Mouse (Mus musculus): Measurements from ENCODE around the gene Mical3.

Gene Mical3

DNA sequence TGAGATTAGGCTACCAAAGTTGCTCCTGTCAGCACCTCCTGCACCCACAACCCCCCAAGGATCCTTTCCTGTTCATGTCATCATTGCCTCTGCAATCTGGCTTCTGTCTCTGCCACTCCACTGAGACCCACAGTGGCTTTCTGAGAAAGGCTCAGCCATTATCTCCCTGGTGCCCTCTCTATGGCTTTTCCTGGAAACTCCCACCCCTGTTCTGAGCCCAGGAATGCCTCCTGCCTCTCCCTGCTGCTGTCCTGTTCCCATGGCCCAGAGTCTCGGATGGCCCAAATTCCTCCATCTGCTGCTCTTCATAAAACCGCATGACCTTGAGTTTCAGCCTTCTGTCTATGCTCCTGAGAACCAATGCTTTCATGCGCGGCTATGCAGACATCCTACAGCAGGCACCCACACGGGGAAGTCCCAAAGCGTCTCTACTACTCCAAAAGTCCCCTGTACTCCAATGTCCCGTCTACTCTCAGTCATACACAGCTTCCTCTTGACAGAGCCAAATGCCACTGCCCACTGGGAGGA, 77.2 kb downstream of the Mical3 start:
- DNase-seq (ENCODE audit: low spot score in 2 of 2) = no peak

DNA sequence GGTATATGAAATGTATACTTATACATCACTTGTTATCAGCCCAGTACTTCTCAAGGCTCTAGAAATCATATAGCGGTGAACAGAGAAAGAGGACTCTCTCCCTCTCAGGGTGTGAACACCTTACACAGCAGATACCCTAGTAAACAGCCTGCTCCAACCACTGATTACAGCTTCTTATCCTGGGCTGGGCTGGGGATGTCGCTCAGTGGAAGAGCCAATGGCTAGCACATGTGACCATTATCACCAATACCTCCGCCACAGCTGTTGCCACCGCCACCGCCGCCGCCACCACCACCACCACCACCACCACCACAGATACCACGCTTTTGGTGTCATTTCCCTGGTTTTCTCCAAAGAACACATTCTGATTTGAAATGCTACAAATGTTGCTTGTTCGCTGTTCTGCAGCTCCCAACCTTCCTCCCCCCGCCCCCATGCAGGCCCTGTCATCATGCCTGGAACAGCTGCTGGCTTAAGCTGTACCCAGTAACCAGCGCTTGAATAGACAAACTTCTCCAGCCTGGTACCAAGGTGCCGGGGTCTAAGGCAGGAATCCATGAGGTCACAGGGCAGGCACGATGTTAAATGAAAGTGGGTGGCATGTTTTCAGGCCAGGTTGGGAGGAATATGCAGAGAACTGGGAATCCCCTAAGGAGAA, 78.7 kb downstream of the Mical3 start:
- DNase-seq (ENCODE audit: low spot score in 2 of 2) = no peak

DNA sequence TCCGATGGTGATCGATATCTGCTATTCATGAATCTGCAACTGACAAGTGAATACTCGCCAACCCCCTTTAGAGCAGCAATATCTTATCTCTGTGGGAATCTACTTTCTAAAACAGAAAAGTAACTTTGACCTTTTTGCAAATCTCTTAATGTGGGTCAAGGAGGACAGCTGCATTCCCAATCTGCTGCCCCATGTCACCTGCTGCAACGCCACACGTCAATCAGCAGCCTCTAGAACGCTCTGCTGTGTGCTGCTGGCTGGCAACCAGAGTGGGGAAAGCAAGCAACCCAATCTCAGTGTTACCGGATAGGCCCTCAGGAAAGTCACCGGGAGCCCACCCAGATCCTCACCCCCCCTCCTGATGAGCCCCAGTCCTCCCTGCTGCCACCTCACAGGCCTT, 79.4 kb downstream of the Mical3 start:
- no peak for DNase-seq (ENCODE audit: low spot score in 2 of 2)

DNA sequence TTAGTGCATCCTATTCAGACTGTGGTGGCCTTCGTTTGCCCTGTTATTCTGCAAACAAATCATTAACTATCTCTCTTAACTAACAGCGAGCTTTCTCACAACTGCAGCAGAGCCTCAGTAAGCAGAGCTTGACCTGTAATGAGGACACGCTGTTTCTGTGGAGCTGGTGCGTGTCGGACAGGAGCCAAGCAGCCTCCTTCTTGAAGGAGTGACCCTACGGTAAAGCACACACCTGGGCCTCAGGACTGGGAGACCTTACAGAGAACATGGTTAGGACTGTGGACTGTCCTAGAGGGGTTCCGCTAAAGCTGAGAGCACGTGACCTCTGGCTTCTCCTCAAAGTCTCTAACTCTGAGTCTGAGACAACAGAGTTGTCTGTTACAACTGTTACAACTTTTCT, 82.1 kb downstream of the Mical3 start:
- DNase-seq (ENCODE audit: low spot score in 2 of 2) = no peak

DNA sequence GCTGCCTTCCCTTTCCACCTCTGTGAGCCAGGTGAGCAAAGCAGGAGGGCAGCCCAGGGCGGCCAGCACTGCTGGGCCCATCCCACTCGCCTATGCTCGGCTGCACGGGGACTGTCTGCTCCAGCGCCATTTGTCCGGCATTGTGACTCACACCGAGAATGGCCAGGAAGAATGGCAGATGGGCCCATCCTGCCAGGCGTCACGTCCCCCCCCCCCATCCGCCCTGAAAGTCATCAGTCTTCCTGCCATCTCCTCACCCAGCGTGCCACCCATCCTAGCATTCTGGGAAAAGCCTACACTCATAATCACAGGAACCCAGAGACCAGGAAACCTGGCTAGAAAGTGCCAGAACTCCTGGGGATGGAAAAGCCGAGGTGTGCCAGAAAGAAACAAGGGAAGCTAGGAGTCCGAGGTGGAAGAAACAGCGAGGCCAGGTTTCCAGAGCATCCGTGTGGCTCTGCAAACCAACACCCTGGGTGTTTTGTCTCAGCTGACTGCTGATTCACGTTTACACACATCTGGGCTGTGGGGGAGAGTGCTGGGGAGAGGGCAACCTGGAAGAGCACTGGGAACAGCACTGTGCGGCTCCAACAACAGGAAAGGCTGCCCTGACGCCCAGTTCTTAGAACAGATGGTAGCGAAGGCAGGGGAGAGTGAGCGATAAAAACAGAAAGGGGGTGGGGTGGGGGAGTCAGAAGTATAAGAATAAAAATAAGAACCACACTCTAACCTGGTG, 85.3 kb downstream of the Mical3 start:
- DNase-seq (ENCODE audit: low spot score in 2 of 2) = no peak

DNA sequence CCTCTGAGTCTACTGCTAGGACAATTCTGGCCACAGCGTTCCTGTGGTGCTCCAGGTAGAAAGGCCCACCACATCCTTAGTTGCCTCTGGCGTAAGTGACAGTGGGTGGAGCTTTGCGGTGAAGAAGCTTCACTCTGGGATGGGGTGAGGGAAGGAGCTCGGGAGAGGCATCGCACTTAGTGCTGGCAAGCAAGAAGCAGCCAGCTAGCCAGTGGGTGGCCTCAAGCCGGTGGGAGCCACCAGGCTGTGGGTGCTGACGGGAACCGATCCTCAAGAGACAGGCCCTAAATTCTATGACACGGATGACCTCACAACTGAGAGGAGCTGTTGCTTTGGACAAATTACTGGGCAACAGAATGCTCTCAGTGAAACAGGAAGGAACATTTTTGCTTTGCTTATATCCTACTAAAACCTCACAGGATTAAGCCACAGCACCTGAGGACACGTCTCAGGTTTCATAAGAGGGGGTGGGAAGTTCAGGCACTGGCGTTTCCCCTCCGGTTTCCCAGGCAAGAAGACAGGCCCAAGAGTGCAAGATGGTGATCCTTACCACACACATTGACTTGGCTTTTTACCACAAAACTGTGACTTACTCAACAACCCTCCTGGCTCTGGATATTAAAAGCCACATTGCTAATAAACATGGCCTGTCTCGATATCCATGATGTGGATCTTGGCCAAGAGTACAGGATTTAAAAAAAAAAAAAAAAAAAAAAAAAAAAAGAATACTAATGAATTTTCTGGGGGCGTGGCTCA, 87.2 kb downstream of the Mical3 start:
- no peak for DNase-seq (ENCODE audit: low spot score in 2 of 2)

DNA sequence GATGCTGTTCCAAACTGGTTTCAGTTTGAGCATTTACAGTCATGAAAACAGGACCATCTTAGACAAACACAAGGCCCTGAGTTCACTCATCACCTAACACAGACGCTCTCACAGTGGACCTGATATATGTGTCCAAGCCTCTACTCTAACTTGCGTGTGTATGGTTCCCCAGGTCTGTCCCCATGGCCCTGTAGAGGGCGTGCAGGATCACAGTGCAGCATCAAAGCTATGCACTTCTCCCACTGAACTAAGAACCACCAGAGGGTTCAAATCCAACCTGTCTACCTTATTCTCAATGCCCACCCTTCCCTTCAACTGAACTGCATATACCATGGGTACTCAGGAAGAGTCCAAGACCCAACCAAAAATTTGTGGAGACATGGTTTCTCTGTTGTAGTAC, 91.1 kb downstream of the Mical3 start:
- no peak for DNase-seq (ENCODE audit: low spot score in 2 of 2)

DNA sequence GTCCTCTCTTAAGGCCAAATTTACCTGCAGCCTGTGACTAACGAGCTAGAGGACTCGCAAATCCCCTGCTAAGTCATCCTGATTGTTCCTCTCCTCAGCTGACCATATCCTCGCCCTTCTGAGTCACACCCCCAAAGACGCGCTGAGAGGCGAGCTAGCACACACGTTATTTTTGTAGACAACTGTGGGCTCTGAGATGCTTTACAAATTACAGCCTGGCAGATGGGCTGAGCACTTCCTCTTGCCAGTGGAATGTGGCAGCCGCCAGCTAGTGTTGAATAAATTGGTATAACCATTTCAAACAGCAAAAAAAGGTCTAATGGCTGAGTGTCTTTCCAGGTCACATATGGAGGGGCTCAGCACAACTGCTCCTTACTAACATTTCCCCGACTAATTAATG, 91.5 kb downstream of the Mical3 start:
- no peak for DNase-seq (ENCODE audit: low spot score in 2 of 2)

DNA sequence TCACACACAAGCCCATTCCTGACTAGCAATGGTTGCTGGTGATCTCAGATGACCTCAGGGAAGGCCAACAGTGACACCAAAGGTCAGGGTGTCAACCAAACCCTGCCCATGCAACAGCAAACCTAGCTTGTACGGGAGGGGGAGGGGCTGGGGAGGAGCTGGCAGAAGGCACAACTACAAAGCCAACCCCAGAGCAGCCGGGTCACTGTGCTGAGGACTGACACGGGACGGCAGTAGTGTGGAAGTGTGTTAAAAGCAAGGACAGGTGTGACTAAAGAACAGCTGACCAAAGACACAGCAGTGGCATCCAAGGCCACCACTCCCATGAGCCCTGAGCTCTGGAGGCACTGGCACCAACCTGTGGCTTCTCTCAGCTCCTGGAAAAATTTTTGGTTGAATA, 93.7 kb downstream of the Mical3 start:
- DNase-seq (ENCODE audit: low spot score in 2 of 2) = no peak

DNA sequence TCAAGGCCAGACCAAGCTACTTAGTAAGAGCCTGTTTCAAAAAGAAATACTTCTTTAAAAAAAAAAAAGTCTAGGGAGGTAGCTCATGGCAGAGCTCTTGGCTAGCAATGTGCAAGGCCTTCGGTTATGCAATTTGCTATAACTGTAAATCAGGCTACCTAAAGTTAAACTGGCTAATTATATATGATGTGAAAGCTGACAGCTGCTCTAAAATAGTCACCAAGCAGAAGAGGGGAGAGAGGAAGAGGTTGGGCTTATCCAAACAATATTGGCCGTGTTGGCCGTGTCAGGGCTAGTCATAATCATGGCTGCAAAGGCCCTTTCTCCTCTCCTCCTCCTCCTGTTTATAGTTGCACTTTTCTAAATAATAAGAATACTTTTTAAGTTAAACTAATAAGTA, 94.9 kb downstream of the Mical3 start:
- DNase-seq (ENCODE audit: low spot score in 2 of 2) = no peak

DNA sequence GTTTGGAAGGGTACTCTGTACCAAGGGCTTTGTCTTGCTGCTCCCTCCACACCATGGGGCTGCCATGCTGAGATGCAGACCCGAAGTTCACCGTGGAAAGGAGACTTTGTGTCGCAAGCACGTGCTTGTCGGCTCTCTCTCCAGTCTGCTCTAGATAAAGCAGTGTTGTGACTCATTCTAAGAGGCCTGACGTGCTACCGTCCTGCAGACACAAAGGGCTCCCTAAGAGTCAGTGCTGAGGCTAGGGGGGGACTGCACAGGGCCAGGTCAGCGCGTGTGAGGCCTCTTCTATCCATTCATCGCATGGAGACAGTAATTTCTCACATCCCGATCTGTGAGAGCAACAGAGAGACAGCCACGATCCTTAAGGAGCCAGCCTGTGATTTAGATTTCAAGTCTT, 95.5 kb downstream of the Mical3 start:
- no peak for DNase-seq (ENCODE audit: low spot score in 2 of 2)

DNA sequence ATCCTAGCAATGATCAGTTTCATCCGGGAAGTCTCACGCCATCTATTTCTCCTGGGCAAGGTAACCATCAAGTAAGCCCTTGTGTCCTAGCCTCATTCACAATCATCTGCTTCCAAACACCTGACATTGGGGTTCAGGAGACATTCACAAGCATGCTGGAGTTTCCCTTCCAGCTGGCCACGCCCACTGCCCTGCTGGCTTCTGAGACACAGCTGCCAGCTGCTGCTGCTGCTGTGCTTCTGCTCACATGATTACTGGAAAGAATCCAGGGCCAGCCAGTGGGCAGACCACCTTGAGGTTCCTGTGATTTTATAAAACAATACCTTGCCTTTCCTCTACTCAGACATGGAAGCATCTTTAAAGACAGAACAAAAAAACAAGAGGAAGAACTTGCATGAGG, 97.5 kb downstream of the Mical3 start:
- no peak for DNase-seq (ENCODE audit: low spot score in 2 of 2)

DNA sequence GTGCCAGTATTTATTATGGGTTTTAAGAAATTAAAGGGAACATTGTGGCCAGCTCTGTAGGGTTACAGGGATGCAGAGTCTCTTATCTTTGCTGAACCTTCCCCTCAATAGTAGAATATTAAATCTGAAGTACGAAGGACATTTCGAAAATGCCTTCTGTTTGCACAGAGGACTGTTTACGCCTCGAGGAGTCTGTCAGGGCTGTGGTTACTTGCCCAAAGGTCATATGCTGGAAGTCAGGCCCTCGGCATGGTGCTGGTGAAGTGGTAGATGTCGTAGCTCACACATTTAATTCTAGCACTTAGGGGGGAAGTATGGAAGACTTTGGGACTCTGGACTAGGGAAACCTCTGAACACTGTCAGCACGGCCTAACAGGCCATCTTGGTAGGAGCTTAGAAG, 99.4 kb downstream of the Mical3 start:
- no peak for DNase-seq (ENCODE audit: low spot score in 2 of 2)

DNA sequence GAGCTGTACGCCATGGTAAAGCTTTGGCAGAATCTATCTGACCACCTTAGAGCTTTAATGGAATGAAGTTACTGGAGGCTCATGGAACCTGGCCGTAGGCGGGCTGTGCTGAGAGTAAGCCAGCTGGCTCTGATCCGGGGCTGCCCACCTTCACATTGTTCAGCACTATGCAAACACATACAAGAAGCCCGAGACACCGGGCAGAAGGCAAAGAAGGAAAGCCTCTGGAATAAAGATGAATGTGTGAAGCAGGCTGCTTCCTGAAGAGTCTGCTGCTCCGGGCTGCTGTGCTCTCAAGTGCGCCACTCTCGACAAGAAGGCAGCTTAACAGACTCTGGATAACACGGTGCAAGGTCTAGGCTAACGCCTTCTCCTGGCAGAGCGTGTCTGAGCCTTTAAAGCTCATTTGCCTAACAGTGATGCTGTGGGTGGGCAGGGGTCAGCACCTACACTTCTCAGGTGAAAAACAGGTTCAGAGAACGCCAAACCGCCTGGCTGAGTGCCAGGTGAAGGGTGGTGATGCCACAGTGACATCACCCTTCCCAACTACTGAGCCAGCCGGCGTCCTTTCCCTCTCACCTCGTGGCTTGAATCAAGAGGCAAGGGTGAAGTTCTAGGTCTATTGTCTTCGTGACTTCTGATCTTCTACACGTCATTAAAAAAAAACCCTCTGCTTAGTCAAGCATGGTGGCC, 100.8 kb downstream of the Mical3 start:
- no peak for DNase-seq (ENCODE audit: low spot score in 2 of 2)

DNA sequence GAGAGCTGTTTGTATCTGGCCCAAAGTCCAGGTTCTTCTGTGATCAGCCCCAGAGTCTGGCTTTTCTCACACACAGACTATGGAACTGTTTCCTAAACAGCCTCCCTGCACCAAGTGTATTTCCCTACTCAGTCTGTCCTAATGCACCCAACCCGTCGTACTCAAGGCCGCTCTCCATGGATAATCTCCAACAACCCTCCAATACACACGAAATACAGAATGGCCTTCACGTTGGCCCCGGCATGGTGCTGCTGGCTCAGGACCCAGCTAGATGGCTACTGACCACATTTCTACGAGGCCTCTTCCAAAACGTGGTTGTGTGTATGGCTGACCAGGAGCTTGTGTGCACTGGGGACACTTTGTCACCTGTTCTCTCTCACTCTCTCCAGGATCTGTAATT, 102.3 kb downstream of the Mical3 start:
- DNase-seq (ENCODE audit: low spot score in 2 of 2) = no peak

DNA sequence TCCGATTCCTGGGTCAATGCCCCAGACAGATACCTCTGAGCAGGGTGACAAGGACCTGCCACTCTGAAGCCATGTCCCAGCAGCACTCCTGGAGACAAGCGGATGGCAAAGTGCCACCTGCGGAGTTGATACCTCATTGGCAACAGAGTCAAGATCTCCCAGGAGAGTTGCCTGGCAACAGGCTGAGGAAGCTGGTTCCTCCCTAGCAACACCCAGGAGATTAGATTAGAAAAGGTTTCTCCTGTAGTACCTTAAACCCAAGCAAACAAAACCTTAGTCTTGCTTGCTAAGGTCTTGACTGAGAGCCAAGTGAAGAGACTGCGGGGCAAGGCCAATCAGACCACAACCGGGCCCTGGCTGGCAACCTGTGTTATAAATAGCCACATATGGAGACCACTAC, 103.5 kb downstream of the Mical3 start:
- DNase-seq (ENCODE audit: low spot score in 2 of 2) = no peak

DNA sequence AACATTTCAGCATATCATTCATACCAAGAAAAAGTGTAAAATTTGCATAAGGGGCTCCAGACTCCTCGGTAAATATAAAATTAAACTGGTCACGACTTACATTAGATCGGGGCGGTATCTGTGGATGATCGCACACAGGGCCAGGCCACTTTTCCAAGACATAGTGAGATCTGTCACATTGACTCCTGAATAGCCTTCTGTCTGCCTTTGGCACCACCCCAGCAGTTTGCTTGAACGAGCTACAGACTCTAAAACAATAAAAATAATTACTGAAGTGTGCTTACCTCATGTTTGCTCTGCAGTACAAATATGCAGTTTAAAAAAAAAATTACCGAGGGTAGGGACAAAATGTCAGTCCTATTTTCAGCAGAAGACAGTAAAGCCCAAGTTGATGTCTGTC, 103.9 kb downstream of the Mical3 start:
- DNase-seq (ENCODE audit: low spot score in 2 of 2) = no peak

DNA sequence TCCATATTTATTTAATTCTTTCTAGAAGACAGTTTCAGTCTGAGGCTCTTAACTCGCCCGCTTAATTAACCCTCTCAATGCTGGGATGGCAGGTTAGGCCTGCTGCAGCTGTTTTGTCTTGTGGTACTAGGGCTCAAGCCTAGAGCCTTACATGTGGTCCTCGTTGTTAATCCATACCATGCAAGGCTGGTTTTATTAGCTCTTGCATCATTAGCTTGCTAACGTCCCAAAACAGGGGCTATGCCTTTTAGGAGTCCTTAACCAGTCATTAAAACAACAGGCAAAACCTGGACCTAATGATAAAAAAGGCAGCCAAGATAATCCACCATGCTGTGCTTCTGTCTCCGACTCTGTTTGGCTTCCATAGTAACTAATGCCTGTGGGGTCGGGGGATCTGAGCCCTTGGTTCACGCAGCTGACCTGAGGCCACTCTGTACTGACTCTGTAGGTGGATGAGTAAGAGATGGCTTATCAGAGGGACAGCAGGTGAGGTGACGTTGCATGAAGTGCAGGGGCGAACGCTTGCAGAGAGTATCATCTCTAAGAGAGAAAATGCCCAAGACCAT, 104.7 kb downstream of the Mical3 start:
- DNase-seq (ENCODE audit: low spot score in 2 of 2) = no peak

DNA sequence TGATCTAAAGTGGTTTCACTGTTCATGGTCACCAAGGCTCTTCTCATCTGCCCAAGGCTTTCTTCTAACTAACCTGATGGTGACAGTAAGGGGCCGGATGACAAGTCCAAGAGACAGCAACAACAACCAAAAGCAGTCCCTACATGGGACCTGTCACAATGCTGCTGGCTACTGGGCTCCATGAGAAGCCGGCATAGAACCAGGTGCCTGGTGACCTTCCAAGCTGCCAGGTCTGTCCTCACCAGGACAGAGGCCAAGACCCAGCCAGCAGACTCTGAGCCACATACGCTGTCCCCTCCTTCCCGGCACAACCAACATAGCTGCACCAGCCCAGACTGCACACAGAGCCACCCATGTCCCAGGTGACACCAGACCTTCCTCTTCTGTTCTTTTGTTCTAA, 112.7 kb downstream of the Mical3 start:
- no peak for DNase-seq (ENCODE audit: low spot score in 2 of 2)

DNA sequence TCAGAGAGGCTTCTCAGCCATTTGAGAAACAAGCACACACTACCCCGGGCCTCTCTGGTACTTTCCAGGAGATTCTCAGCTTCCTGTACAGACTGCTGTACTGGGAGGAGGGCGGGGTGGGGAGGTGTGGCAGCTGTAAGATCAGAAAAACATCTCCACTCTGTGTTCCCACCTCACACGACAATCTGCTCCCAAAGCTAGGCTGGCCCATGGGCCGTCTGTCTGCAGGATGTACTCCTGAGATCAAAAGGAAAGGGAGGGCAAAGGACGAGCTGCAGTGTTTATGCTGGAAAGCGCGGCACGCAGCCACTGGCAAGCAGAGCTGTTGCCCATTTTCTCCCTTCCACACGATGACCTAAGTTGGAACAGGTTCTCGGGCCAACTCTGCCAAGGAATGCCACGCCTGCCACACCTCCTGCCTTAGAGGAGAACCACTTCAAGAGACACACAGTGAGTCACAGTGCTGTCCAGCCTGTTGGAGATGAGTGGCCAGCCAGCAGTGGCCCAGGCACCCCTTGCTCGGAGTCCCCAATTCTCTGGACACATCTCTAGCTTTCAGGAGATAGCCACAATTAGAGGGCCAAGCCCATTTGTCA, 113.3 kb downstream of the Mical3 start:
- no peak for DNase-seq (ENCODE audit: low spot score in 2 of 2)

DNA sequence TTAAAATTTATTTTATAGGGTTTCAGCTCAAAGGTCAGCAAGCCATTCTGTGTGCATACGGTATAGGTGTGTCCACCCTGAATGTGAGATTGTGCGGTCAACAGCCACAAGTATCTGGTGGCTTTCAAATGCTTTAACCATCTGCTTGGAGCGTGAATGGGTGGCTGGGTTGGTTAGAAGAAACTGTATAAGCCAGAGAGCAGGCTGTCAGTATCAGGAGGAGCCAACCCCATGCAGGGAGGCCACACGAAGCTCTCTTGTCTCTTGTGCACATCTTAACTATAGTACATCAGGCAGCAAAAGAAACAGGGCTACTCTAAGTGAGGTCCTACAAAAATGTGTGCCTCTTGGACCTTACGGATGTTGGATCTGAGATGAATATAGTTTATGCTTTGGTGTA, 114.7 kb downstream of the Mical3 start:
- no peak for DNase-seq (ENCODE audit: low spot score in 2 of 2)

DNA sequence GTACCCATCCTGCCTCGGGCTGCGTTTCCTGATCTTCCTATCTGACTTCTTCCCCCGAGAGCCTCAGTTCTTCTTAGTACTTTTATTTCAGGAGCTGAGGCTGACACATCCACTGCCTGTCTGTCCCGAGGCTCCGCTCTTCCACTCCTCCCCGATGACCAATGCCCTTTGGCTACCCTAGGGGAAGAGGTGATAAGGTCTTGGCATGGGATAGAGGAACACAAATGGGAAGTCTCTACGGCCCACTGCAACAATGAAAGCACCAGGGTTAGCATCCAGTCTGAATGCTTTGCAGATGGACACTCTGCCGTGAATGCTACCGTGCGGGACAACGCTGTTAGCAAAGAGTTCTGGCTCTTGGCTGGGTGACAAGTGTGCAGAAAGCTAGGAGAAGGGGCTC, 116.5 kb downstream of the Mical3 start:
- no peak for DNase-seq (ENCODE audit: low spot score in 2 of 2)

Data from spleen, postnatal 4 days (tissue).